Mouse (Mus musculus) small intestine, adult 2 months (tissue): ENCODE results near the gene Hsd3b7.

Source experiments
- CTCF ChIP-seq: fragments of 200-500 bp; IDR thresholded peaks from 2 replicates; pipeline ENCODE4 v1.5.1; 2012; ENCODE audit warnings: low read depth, mild to moderate bottlenecking, control low read depth, inconsistent platforms, low read length, moderate library complexity, mixed read lengths; ENCODE audit not compliant: insufficient replicate concordance, insufficient read length; ENCODE audit errors: extremely low read depth
- POLR2A ChIP-seq: fragments of 200-500 bp; IDR thresholded peaks from 2 replicates; pipeline ENCODE4 v1.6.1; 2012; ENCODE audit warnings: low read depth, mild to moderate bottlenecking, control low read depth, inconsistent platforms, low read length, moderate library complexity

GRCm38 (mm10) chr7:127850906-127851305, 50.5 kb downstream of the Hsd3b7 start:
- no peak for TF ChIP-seq CTCF
- no peak for TF ChIP-seq POLR2A
